Mouse (Mus musculus) heart, postnatal 0 days (tissue): ENCODE measurements at regions not wholly inside any gene's neighbourhood (a gene's known extent, or its start where the extent isn't known, plus 50 kb on each side); places are given as distances from the start of the nearest gene placed in this dataset.

ENCODE experiments used
- CTCF ChIP-seq: IDR thresholded peaks from 2 replicates; pipeline ENCODE4 v1.5.1; 2016; ENCODE audit warnings: antibody characterized with exemption, control low read depth, low read depth
- EP300 ChIP-seq: IDR thresholded peaks from 2 replicates; pipeline ENCODE4 v1.6.1; 2016; ENCODE audit warnings: antibody characterized with exemption, low read depth

GRCm38 (mm10) chr15:93103426-93103825 is 171.6 kb downstream of the Gxylt1 start:
- TF ChIP-seq CTCF (no peak), EP300 (no peak)
